Mouse (Mus musculus) WW6 (cell line): Measurements from ENCODE around the gene Celsr1.
A peak's percentile ranks its signal among the peaks of the same experiment; 100 is the strongest.

Experiments
- DNase-seq: peaks from one replicate; pipeline ENCODE4 v3.0.0-alpha.2; 2013; ENCODE audit warnings: low read depth, low spot score

Gene Celsr1

GRCm38 (mm10) chr15:85893871-85894270, 139.7 kb downstream of the Celsr1 start:
- no peak for DNase-seq

GRCm38 (mm10) chr15:85892498-85893118, 141.0 kb downstream of the Celsr1 start:
- DNase-seq = no peak

GRCm38 (mm10) chr15:85891971-85892370, 141.6 kb downstream of the Celsr1 start:
- no peak for DNase-seq

GRCm38 (mm10) chr15:85889235-85889634, 144.3 kb downstream of the Celsr1 start:
- no peak for DNase-seq

GRCm38 (mm10) chr15:85885606-85886005, 148.0 kb downstream of the Celsr1 start:
- DNase-seq = no peak

GRCm38 (mm10) chr15:85879498-85879895, 154.1 kb downstream of the Celsr1 start:
- no peak for DNase-seq

- peak; percentile 63 for DNase-seq
Observed at GRCm38 (mm10) chr15:85878848-85879497, 154.6 kb downstream of the Celsr1 start, which contains the start of gene Trmu. Gene Trmu (plus strand): TSS chr15:85879312.

GRCm38 (mm10) chr15:85877336-85877735, 156.2 kb downstream of the Celsr1 start:
- no peak for DNase-seq

- DNase-seq = no peak
Observed at GRCm38 (mm10) chr15:85867696-85868095, 165.9 kb downstream of the Celsr1 start.

GRCm38 (mm10) chr15:85865913-85866312, 167.7 kb downstream of the Celsr1 start:
- peak; percentile 57 for DNase-seq

- DNase-seq = peak; percentile 89
Observed at GRCm38 (mm10) chr15:85859490-85860031, 174.0 kb downstream of the Celsr1 start, which contains the start of gene Gtse1. Gene Gtse1 (plus strand): TSS chr15:85859745.

GRCm38 (mm10) chr15:85858980-85859489, 174.5 kb downstream of the Celsr1 start:
- DNase-seq = no peak

GRCm38 (mm10) chr15:85851656-85852392, 181.8 kb downstream of the Celsr1 start:
- no peak for DNase-seq
